Mouse (Mus musculus) layer of hippocampus, adult 9-10 months (tissue): ENCODE measurements around the gene Tdrd9.
A peak's percentile ranks its signal among the peaks of the same experiment; 100 is the strongest.

Source experiments
- DNase-seq: peaks from one replicate; pipeline ENCODE4 v3.0.0; 2022; ENCODE audit warnings: low spot score

The Tdrd9 gene

DNA sequence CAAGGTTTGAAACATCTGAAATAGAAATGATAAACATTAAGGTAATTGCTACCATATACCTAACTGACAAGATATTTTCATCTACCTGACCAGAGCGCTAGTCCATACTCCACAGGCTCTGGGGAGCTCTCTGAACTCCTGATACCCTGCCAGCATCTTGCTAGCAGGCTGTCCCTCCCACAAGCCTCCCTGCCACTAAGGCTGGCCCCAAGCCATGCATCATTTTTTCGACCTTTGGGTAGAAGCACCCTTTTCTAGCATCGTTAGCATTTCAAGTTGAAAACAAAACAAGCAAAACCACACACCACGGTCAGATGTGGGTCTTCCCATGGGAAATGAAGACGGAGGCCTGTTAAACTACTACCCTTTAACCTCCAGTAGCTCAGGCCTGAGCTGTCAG lies 8.0 kb upstream of the Tdrd9 start:
- no peak for DNase-seq

DNA sequence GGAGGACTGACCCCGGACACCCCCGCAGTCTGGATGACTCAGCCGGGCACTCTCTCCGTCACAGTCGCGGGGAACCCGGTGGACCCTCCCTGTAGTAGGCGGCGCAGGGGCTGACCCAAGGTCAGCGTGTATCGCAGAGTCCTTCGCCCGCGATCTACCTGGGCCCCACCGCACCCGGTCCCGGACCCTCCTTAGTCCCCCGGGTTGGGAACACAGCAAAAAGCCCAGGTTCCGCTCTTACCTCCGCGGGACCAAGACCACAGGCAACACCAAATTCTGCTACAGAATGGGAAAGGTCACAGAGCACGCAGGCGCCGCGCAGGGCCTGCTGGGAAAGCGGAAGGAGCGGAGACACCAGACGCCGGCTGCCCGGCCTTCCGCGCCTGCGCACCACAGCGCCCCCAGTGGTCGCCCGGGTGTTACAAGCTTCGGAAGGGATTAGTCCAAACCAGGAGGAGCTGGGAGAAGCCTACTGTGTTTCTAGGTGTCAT lies 4.6 kb upstream of the Tdrd9 start, which contains the start of gene Atp5mpl:
Gene Atp5mpl (minus strand): TSS at position 295 of the 491 bp plus-strand sequence.
- DNase-seq: peak; percentile 83

GRCm38 (mm10) chr12:111970085-111970484 lies 1.3 kb upstream of the Tdrd9 start:
- DNase-seq: no peak

DNA sequence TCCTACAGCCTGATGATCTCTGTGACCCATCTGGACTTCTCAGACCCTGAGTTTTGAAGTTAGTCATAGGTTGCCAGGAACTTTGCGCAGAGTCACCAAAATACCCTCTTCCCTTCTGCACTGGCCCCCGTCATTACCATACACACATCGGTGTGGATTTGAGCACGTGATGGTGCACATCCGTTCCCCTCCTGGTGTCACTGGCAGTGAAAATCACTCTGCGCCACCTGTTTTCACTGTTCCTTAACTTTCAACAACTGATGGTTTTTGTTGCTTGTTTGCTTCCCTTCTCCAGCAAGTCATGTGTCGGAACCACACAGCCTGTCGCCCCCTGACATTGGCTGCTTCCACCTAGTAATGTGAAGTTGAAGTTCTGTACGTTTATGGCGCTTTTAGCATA lies 1.1 kb downstream of the Tdrd9 start:
- no peak for DNase-seq

DNA sequence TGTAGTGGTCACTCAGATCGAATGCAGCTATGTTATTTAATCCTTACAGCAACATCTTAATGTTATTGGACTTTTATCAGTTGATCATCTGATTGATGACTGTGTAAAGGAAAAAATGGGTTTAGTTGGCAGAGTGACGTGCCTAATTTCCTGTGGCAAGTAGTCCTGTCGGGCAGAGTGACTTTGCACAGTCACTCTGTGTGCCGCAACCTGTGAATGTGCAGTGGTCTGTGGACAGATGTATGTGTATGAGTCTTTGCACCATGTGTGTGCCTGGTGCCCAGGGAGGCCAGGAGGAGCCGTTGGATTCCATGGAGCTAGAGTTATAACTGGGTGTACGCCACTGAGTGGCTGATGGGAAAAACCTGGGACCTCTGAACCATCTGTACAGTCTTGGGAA lies 3.2 kb downstream of the Tdrd9 start:
- DNase-seq: no peak

DNA sequence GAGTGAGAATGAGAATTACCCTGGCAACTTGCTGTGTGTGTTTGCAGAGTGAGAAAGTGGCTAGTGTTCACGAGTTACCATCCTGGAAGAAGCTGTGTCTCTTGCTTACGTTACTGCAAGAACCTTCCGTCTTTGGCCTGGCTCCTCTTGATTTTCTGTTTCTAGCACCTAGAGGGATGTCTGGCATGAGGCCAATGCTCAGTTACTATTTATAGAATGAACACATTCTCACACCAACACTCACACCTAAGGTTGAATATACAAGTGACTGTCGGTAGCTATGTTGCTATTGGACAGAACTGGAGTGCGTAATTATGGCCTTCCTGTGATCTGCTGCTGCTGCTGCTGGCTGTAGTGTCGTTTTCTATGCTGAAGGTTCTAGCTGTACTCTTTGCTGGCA lies 5.8 kb downstream of the Tdrd9 start:
- DNase-seq: no peak

GRCm38 (mm10) chr12:111978274-111978673 lies 6.9 kb downstream of the Tdrd9 start:
- DNase-seq: no peak

DNA sequence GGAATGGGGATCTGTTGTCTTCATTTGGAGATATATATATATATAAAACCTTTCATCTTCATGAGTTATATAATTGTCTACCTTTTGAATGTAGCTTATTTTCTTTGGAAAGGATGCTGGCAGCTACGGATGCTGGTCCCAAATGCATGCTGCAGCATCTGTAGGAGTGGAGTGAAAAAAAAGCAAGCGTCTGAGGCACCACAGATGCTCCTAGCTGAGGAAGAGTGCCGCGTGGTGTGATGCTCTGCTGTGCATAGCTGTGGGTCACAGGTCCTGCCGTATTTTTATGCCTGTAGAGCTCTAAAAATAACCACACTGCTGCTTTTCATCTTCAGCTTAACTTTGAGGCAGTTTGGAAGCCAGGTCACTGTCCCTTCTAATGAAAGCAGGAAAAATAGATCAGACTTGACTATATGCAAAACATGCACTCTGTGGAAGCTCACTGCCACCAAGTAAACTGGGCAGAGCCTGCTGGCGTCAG lies 9.6 kb downstream of the Tdrd9 start, which contains the start of gene Rd3l:
Gene Rd3l (minus strand): TSS at position 431 of the 481 bp plus-strand sequence.
- DNase-seq: no peak

DNA sequence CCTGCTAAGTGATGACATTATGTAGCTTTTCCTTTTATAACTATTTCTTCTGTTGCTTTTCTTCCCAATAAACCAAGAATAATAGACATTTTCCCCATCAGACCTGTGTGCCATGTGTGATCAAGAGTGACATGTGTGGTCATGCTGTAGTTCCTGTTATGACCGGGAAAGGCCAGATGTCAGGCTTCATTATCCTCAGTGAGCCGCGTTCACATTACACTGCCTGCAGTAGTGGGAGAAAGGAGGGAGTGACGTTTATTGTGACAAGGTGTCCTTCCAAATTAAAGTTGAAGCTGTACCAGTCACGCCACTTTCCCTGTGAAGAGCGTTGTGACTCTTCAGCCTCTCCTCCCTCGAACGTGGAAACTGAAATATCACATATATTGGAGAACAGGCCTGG lies 10.5 kb downstream of the Tdrd9 start:
- no peak for DNase-seq

- no peak for DNase-seq
These were observed 11.8 kb downstream of the Tdrd9 start for GRCm38 (mm10) chr12:111983165-111983564.

DNA sequence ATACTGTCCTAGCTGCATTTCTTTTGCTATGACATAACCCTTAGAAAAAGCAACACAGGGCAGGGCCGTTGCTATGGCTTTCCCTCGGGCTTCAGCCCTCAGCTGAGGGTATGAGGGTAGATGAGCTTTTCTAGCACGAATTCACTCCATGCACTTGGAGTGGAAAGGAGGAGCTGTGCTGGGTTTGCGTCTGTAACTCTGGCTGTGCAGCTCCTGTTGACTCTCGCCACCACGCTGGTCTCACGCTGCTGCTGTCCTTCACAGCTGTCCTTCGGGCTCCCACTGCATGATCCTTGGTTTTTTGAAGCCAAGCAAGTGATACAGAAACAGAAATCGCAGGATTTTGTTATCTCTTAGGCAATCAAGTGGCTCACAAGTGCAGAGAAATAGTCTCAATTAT lies 15.4 kb downstream of the Tdrd9 start:
- no peak for DNase-seq

DNA sequence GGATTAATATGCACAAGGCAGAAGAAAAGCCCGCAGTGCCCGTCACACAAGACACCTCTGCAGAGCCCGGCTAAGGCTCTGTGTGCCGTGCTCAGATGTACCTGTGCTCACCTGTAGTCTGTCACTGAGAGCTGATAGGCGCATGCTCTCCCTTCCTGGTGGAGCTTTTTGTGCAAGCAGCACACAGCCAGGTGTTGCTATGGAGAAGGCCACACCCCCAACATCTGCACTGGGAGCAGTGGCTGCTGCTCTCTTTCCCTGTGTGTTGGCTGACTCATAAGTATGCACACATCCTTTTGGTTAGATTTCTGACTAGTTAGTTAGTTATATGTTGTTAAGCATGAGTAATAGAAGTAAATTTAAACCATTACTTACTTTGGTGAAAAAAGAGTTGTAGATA lies 21.3 kb downstream of the Tdrd9 start:
- DNase-seq: no peak

GRCm38 (mm10) chr12:111995161-111995560 lies 23.8 kb downstream of the Tdrd9 start:
- DNase-seq: no peak

GRCm38 (mm10) chr12:111999735-112000134 lies 28.4 kb downstream of the Tdrd9 start:
- no peak for DNase-seq

GRCm38 (mm10) chr12:112001223-112001622 lies 29.9 kb downstream of the Tdrd9 start:
- peak; percentile 79 for DNase-seq

GRCm38 (mm10) chr12:112012511-112013270 lies 41.3 kb downstream of the Tdrd9 start:
- no peak for DNase-seq

DNA sequence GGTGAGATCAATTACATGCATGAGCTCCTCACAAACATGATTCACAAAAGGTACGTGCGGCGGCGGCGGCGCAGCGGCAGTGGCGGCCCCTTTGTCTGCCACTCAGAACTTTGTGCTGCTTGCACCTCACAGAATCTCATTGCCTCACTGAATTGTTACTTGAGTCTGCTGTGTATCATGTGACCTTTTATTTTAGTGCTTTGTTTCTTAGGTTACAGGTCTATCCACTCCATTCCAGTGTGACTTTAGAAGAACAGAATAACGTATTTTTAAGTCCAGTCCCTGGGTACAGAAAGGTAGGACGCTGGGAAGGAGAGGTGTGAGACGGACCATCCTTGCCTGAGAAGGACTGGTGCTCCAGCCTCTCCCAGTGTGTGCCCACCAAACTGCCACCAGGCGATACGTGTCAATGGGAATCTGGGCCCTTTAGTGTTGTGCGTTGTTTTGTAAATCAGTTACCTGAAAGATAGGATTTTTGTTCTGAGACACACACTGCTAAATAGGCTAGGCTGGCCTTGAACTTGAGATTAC lies 42.0 kb downstream of the Tdrd9 start:
- no peak for DNase-seq

DNA sequence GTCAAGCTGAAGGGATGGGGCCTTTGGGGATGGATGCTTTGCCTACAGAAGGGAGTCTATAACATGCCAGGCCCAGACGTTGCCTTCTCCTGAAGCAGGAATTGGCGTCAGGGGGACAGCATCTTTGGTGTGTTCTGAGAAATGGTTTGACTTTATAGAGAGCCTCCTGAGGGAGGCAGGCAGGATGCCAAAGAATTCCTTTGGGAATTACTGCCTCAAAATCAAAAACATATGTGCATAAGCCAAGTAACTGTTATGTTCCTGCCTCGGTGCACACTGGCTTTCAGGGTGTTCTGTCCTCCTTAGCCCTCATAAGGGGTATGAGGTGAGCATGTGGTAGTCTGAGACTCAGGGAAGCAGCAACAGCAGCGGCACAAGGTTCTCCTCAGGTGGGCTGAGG lies 45.0 kb downstream of the Tdrd9 start:
- no peak for DNase-seq

DNA sequence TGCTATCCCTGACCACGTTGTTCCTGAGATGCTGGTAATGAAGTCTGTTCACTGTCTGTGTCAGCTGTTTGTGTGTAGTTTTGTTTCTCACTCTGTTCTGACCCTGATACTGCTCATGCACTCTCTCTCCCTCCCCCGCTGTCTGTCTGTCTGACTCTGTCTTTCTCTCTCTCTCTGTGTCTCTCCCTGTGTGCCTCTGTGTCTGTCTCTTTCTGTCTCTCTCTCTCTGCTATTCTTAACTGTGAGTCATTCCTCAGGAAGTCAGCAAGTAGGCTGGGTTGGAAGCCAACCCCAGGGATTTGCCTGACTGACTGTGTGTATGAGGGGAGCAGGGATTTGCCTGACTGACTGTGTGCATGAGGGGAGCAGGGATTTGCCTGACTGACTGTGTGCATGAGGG lies 51.9 kb downstream of the Tdrd9 start:
- DNase-seq: no peak

DNA sequence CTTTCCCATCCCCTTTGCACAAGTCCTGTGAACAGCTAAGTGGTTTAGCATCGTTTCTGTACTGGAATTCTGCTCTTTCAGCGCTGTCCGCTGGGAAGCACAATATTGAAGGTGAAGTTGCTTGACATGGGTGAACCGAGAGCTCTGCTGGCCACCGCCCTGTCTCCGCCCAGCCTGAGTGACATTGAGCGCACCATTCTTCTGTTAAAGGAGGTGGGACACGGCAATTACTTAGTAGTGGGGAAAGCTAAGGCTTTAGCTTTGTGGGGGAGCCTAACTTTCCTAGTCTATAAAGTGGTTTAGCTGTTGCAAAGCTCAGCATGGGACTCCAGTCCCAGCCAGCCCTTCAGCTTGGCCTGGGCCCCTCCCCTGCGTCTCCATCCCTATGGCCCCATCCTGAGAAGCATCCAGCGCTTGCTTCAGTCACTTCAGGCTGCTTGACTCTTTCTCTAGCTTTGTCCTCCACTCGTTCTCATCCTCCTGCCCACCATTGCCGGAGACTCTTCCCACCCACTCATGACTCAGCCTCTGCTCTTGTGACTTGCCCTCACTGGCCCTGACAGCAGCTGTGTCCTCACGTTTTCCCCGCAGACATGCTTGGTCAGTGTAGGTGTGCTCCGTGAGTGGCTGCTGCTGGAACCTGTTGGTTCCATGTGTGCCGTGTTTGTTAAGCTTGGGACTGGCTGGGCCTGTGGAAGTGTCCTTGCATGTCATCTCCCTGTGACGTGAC lies 53.4 kb downstream of the Tdrd9 start:
- DNase-seq: no peak

- no peak for DNase-seq
These were observed 54.1 kb downstream of the Tdrd9 start for GRCm38 (mm10) chr12:112025457-112025856.

GRCm38 (mm10) chr12:112025907-112026645 lies 54.7 kb downstream of the Tdrd9 start:
- DNase-seq: no peak
